Mouse (Mus musculus) cortical plate, adult 2 months (tissue): ENCODE data around the gene Ciita.
A peak's percentile ranks its signal among the peaks of the same experiment; 100 is the strongest.

Source experiments
- CTCF ChIP-seq: fragments of 200-500 bp; IDR thresholded peaks from 2 replicates; pipeline ENCODE4 v1.5.1; 2011; ENCODE audit warnings: mild to moderate bottlenecking, control low read depth, low read length; ENCODE audit not compliant: insufficient read depth; ENCODE audit errors: extremely low read depth
- POLR2A ChIP-seq: fragments of 200-500 bp; IDR thresholded peaks from 2 replicates; pipeline ENCODE4 v1.6.1; 2011; ENCODE audit warnings: mild to moderate bottlenecking, low read length, control low read depth; ENCODE audit not compliant: insufficient read depth; ENCODE audit errors: extremely low read depth

- TF ChIP-seq CTCF = peak; percentile 73
- no peak for TF ChIP-seq POLR2A
Measured at GRCm38 (mm10) chr16:10520908-10521614, 41.2 kb downstream of the Ciita start.
